Mouse (Mus musculus) forebrain, embryonic 11.5 days (tissue): ENCODE measurements around the gene Morc2a. TPM values are rescaled to one million over a fixed set of nuclear protein-coding genes. Genes with fewer than 3 reads are reported as not detected.

ENCODE experiments used
- ATAC-seq: fragments of 200-750 bp; cut with Nextera tagmentation; replicated peaks from 2 replicates; pipeline ENCODE4 v1.8.0; 2017; ENCODE audit warnings: moderate TSS enrichment; ENCODE audit not compliant: low FRiP score
- DNase-seq: peaks from one replicate; pipeline ENCODE4 v3.0.0-alpha.2; 2017; ENCODE audit warnings: low spot score
- H3K27ac ChIP-seq: fragments of 300-500 bp; sonication (generic); 2 replicates; pipeline ENCODE4 v1.5.1; 2014; ENCODE audit warnings: low read depth, low read length
- H3K27me3 ChIP-seq: fragments of 300-500 bp; sonication (generic); 2 replicates; pipeline ENCODE4 v1.6.1; 2014; ENCODE audit warnings: mild to moderate bottlenecking, low read length, mixed read lengths; ENCODE audit not compliant: control insufficient read depth, insufficient read depth
- H3K36me3 ChIP-seq: fragments of 300-500 bp; sonication (generic); 2 replicates; pipeline ENCODE4 v1.6.1; 2014; ENCODE audit warnings: mild to moderate bottlenecking, low read length, moderate library complexity, mixed read lengths; ENCODE audit not compliant: control insufficient read depth, insufficient read depth
- H3K4me1 ChIP-seq: fragments of 300-500 bp; sonication (generic); replicated peaks from 2 replicates; pipeline ENCODE4 v1.6.1; 2014; ENCODE audit warnings: low read length, mixed read lengths; ENCODE audit not compliant: control insufficient read depth, insufficient read depth
- H3K4me2 ChIP-seq: fragments of 300-500 bp; sonication (generic); 2 replicates; pipeline ENCODE4 v1.6.1; 2014; ENCODE audit warnings: low read depth, mild to moderate bottlenecking, low read length, moderate library complexity, mixed read lengths; ENCODE audit not compliant: severe bottlenecking
- H3K4me3 ChIP-seq: fragments of 300-500 bp; sonication (generic); 2 replicates; pipeline ENCODE4 v1.5.1; 2014; ENCODE audit warnings: low read depth, low read length
- H3K9ac ChIP-seq: fragments of 300-500 bp; sonication (generic); 2 replicates; pipeline ENCODE4 v1.6.1; 2014; ENCODE audit warnings: low read length
- H3K9me3 ChIP-seq: fragments of 300-500 bp; sonication (generic); 2 replicates; pipeline ENCODE4 v1.6.1; 2016; ENCODE audit warnings: low read length, mixed read lengths; ENCODE audit not compliant: control insufficient read depth
- WGBS: fragments of 180-500 bp; shearing (Covaris S2); extraction: QIAGEN DNeasy Blood & Tissue Kit; methylation state at CpG from one replicate; pipeline ENCODE4 v1.1.7; 2014; 5-methylcytosine and 5-hydroxymethylcytosine counted together
- polyA plus RNA-seq: library from polyadenylated mRNA; unstranded; fragments of >200 nt; fragmentation: Nextera tagmentation; extraction: Ambion mirVana; gene quantifications from 2 replicates; pipeline ENCODE4 v1.2.1, GENCODE M21; 2014

Morc2a gene
- polyA plus RNA-seq, 1 experiment from 2014 or later = 33.4 TPM

DNA sequence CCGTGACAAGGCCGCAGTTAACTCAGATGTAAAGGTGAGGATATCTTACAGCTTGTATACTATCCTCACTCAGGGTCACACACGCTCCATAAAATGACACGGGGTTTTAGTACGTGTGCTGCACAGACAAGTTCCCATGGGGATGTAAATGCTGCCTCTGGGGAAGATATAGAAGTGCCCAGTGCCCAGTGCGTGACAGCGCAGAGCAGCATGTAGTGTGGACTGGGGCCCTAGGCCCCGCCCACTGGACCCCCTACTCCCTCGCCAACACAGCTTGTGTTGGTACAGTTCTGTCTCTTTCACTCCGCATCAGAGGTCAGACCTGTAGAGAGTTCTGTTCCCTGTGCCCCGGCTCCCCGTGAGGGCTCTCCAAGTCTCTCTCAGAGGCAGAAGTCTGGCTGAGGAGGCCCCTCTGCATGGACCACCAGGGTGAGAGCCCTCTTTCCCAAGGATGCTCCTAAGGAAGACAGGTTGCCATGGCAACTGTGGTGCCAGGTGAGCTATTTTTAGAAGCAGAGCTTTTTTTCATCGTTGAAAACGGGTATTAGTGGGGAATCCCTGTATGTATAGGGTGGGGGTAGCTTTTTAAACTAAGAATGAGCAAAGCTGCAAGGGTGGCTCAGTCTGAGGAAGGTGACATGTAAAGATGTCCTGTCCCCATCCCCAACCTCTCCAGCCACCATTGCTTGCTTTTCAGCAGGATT is 85.1 kb downstream of the Morc2a start:
- H3K27ac ChIP-seq = no peak overlapping the region
- no peak overlapping the region for H3K9ac ChIP-seq
- no peak for DNase-seq
- no peaks in the 10 kb centered on the region for H3K36me3 ChIP-seq
- H3K9me3 ChIP-seq = no peaks in the 10 kb centered on the region
- 71% methylated on average over 14 of the region's 14 CpGs for WGBS
- H3K4me1 ChIP-seq = no peaks in the 10 kb centered on the region; the same call in 1 of the 2 replicates
- ATAC-seq = no peak
- H3K27me3 ChIP-seq = no peaks in the 10 kb centered on the region
- no peak overlapping the region for H3K4me3 ChIP-seq
- H3K4me2 ChIP-seq = no peak overlapping the region

DNA sequence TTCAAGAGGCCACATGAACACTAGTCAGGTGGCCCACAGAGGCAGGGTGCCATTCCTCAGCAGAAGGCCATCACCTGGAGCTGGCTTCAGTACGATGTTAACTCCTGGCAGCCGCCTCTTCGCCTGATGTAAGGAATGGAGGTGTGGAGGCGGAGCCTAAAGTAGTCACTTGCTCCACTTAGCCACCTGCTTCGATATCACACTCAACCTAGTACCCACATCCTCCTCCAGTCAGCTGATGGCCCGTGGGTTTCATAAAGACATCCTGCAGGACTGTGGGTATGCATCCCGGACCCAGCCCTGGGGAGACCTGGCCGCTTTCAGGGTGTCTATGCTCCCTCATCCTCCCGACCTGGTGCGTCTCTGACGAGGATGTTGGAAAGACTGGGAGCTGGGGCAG is 86.7 kb downstream of the Morc2a start:
- no peak overlapping the region for H3K4me2 ChIP-seq
- H3K9ac ChIP-seq = no peak overlapping the region
- no peaks in the 10 kb centered on the region; the same call in 1 of the 2 replicates for H3K4me1 ChIP-seq
- DNase-seq = no peak
- no peak for ATAC-seq
- H3K9me3 ChIP-seq = no peaks in the 10 kb centered on the region
- no peaks in the 10 kb centered on the region for H3K27me3 ChIP-seq
- no peak overlapping the region for H3K4me3 ChIP-seq
- no peak overlapping the region for H3K27ac ChIP-seq
- no peaks in the 10 kb centered on the region for H3K36me3 ChIP-seq
- WGBS = 78% methylated on average over 11 of the region's 11 CpGs

DNA sequence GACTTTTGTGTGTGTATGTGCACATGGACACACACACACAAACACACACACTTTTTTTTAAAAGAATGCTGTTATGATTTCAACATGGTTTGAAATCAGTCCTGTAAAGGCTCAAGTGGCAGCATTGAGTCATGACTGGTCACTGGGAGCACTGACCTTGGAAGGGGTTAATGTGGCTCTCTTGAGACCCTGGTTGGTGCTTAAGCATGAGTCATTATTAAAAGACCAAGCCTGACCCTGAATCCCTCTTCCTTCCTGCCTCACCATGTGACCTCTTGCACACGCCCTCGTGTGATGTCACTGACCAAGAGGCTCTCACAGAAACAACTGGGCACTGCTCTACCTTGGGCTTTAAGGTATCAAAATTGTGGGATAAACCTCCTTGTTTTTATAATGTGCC is 89.8 kb downstream of the Morc2a start:
- H3K27me3 ChIP-seq = no peaks in the 10 kb centered on the region
- H3K9me3 ChIP-seq = no peaks in the 10 kb centered on the region
- no peaks in the 10 kb centered on the region; the same call in 1 of the 2 replicates for H3K4me1 ChIP-seq
- no peak overlapping the region for H3K4me3 ChIP-seq
- 88% methylated on average over 2 of the region's 2 CpGs for WGBS
- DNase-seq = no peak
- H3K36me3 ChIP-seq = no peaks in the 10 kb centered on the region
- no peak for ATAC-seq
- H3K4me2 ChIP-seq = no peak overlapping the region
- no peak overlapping the region for H3K27ac ChIP-seq
- H3K9ac ChIP-seq = no peak overlapping the region

Other genes with a start within 250 kb of the Morc2a start
- 51.8 and 63.9 TPM in 2 replicates for gene Limk2, start 240.0 kb upstream of the Morc2a start, polyA plus RNA-seq
- gene Rnf185, start 196.8 kb upstream of the Morc2a start, polyA plus RNA-seq = 45.9 and 47.5 TPM in 2 replicates
- gene Pla2g3, start 160.9 kb upstream of the Morc2a start, polyA plus RNA-seq = 0.45 and 0.92 TPM in 2 replicates
- 0.31 and 0.47 TPM in 2 replicates for gene Inpp5j, start 144.4 kb upstream of the Morc2a start, polyA plus RNA-seq
- 47.3 and 54.1 TPM in 2 replicates for gene Selenom, start 134.5 kb upstream of the Morc2a start, polyA plus RNA-seq
- gene Smtn, start 108.6 kb upstream of the Morc2a start, polyA plus RNA-seq = 43.8 and 44.3 TPM in 2 replicates
- 1.2 and 2.0 TPM in 2 replicates for gene Osbp2, start 214.7 kb downstream of the Morc2a start, polyA plus RNA-seq
- 0.51 and 0.60 TPM in 2 replicates for gene 4921536K21Rik, start 245.9 kb downstream of the Morc2a start, polyA plus RNA-seq
- 22.5 and 23.7 TPM in 2 replicates for gene Dusp18, start 246.0 kb downstream of the Morc2a start, polyA plus RNA-seq